Mouse (Mus musculus) monocyte, adult 5-6 weeks (primary cell): ENCODE results near the gene Wapl. TPM values are rescaled to one million over a fixed set of nuclear protein-coding genes. Genes with fewer than 3 reads are reported as not detected.

Experiments used
- ATAC-seq: fragments of 153-309, 156-312 bp; replicated peaks from 2 replicates; pipeline ENCODE4 v1.8.0; 2017; ENCODE audit warnings: mild to moderate bottlenecking; ENCODE audit not compliant: low TSS enrichment, insufficient number of reproducible peaks, severe bottlenecking, poor library complexity, low FRiP score
- total RNA-seq: library from RNA; stranded (forward); fragments of 200-1000, 200-491, 200-594 nt; gene quantifications from 3 replicates; pipeline ENCODE4 v1.2.3, GENCODE M21; 2017

Wapl gene
- total RNA-seq, 1 experiment from 2014 or later, result 153 TPM

- no peak for ATAC-seq
Observed at GRCm38 (mm10) chr14:34680815-34681214, 7.1 kb downstream of the Wapl start.

GRCm38 (mm10) chr14:34684989-34685388, 11.3 kb downstream of the Wapl start:
- no peak for ATAC-seq

GRCm38 (mm10) chr14:34693970-34694369, 20.2 kb downstream of the Wapl start:
- ATAC-seq, result no peak

GRCm38 (mm10) chr14:34697376-34697775, 23.6 kb downstream of the Wapl start:
- no peak for ATAC-seq

- no peak for ATAC-seq
Observed at GRCm38 (mm10) chr14:34710209-34710608, 36.5 kb downstream of the Wapl start.

- no peak for ATAC-seq
Observed at GRCm38 (mm10) chr14:34712027-34712426, 38.3 kb downstream of the Wapl start.

- no peak for ATAC-seq
Observed at GRCm38 (mm10) chr14:34712857-34713256, 39.1 kb downstream of the Wapl start.

GRCm38 (mm10) chr14:34718150-34718549, 44.4 kb downstream of the Wapl start:
- ATAC-seq, result no peak

- no peak for ATAC-seq
Observed at GRCm38 (mm10) chr14:34727709-34728108, 54.0 kb downstream of the Wapl start.

GRCm38 (mm10) chr14:34735405-34735804, 61.7 kb downstream of the Wapl start:
- no peak for ATAC-seq

- no peak for ATAC-seq
Observed at GRCm38 (mm10) chr14:34745401-34745800, 71.7 kb downstream of the Wapl start.

- ATAC-seq, result no peak
Observed at GRCm38 (mm10) chr14:34755731-34756130, 82.0 kb downstream of the Wapl start.

- no peak for ATAC-seq
Observed at GRCm38 (mm10) chr14:34759938-34760337, 86.2 kb downstream of the Wapl start.

GRCm38 (mm10) chr14:34761082-34761959, 87.6 kb downstream of the Wapl start:
- no peak for ATAC-seq

- no peak for ATAC-seq
Observed at GRCm38 (mm10) chr14:34762682-34763081, 89.0 kb downstream of the Wapl start.

GRCm38 (mm10) chr14:34763771-34764539, 90.2 kb downstream of the Wapl start:
- no peak for ATAC-seq

GRCm38 (mm10) chr14:34764908-34765307, 91.2 kb downstream of the Wapl start:
- ATAC-seq, result no peak

GRCm38 (mm10) chr14:34765380-34765779, 91.7 kb downstream of the Wapl start:
- no peak for ATAC-seq

- ATAC-seq, result no peak
Observed at GRCm38 (mm10) chr14:34766181-34766580, 92.5 kb downstream of the Wapl start.

GRCm38 (mm10) chr14:34768373-34768772, 94.6 kb downstream of the Wapl start:
- peak; percentile 56 for ATAC-seq
